ENCODE assay signal across 9 mouse cellular contexts in genomic region chr10:120810053-120810696, GRCm38 (mm10).
A peak's percentile ranks its signal among the peaks of the same experiment; 100 is the strongest.
DNase-seq lines count a peak whose midpoint lies in the region; ATAC-seq and TF ChIP-seq lines count a peak whose summit lies in the region.
"Had no signal": no experiment of that assay in that cellular context is flagged by ENCODE, and none has a peak within 500 bp of the region (broad histone marks: within the 10 kb centered on the region; RNA-seq: fewer than 3 reads in every experiment).

No protein-coding gene starts in this region.

- H3K4me2 ChIP-seq in hindbrain, embryonic 13.5 days = no peak overlapping the region
- H3K4me2 ChIP-seq in hindbrain, embryonic 11.5 days (replicated peaks; ENCODE audit: low read depth, low read length) = no peak overlapping the region
- H3K4me2 ChIP-seq in forebrain, postnatal 0 days (ENCODE audit: low read depth) = no peak overlapping the region

- CTCF ChIA-PET in Patski (lab: Charles Lee) = no interaction called here

- TF ChIP-seq CTCF in Patski (IDR thresholded peaks at IDR 0.05) = no peak
- no peak for TF ChIP-seq CTCF in forebrain, postnatal 0 days (IDR thresholded peaks at IDR 0.05; ENCODE audit: low read depth)

- POLR2A ChIA-PET in Patski (lab: Charles Lee) = interaction anchor here (0.8 kb wide), 1 partner anchor 11 kb away, joined by 3 read pairs; no protein-coding TSS in a partner anchor

- in situ Hi-C loops in Patski (cut with MboI; ENCODE audit: low pct_unique_long_range_greater_than_20kb) = no loop called here

- H3K36me3 ChIP-seq in hindbrain, embryonic 13.5 days = no peaks in the 10 kb centered on the region
- no peaks in the 10 kb centered on the region for H3K36me3 ChIP-seq in hindbrain, embryonic 11.5 days (ENCODE audit: control insufficient read depth, insufficient read depth, low read length)
- no peaks in the 10 kb centered on the region for H3K36me3 ChIP-seq in forebrain, postnatal 0 days (ENCODE audit: insufficient read depth)

- ATAC-seq in hindbrain, embryonic 13.5 days (ENCODE audit: low FRiP score) = no peak
- no peak for ATAC-seq in hindbrain, embryonic 11.5 days (ENCODE audit: low FRiP score)
- peak; percentile 87 for ATAC-seq in Patski
- peak; percentile 58; the same call in 1 of the 2 replicates for ATAC-seq in forebrain, postnatal 0 days

- H3K4me3 ChIP-seq in hindbrain, embryonic 13.5 days = no peak overlapping the region
- H3K4me3 ChIP-seq in hindbrain, embryonic 11.5 days (ENCODE audit: low read depth, low read length) = no peak overlapping the region
- no peak overlapping the region for H3K4me3 ChIP-seq in forebrain, postnatal 0 days (ENCODE audit: low read depth, low read length)
- H3K4me3 ChIP-seq: erythroblast, embryonic 14.5 days had no signal

- WGBS in hindbrain, embryonic 13.5 days = 51% methylated on average over 14 of the region's 14 CpGs
- 58% methylated on average over 14 of the region's 14 CpGs for WGBS in hindbrain, embryonic 11.5 days
- WGBS in forebrain, postnatal 0 days = 17% methylated on average over 14 of the region's 14 CpGs

- H3K9ac ChIP-seq in hindbrain, embryonic 13.5 days = no peak overlapping the region
- no peak overlapping the region for H3K9ac ChIP-seq in hindbrain, embryonic 11.5 days (ENCODE audit: low read depth, low read length)
- H3K9ac ChIP-seq in forebrain, postnatal 0 days = no peak overlapping the region

- DNase-seq in hindbrain, embryonic 11.5 days (ENCODE audit: low spot score) = no peak
- DNase-seq in 3134 (ENCODE audit: extremely low read depth, insufficient read length, low spot score) (peak; percentile 56), Patski (ENCODE audit: low read depth, low spot score) (peak; percentile 46)
- DNase-seq in forebrain, postnatal 0 days = peak; percentile 39
- DNase-seq in thymus, postnatal 10 days (ENCODE audit: low spot score in 2 of 2) = no peak
- DNase-seq in gastrocnemius, postnatal 10 days = no peak
- DNase-seq: liver had no signal

- no peaks in the 10 kb centered on the region for H3K27me3 ChIP-seq in hindbrain, embryonic 13.5 days
- no peaks in the 10 kb centered on the region for H3K27me3 ChIP-seq in hindbrain, embryonic 11.5 days (ENCODE audit: control insufficient read depth, insufficient read depth, low read length)
- H3K27me3 ChIP-seq in Patski = no peaks in the 10 kb centered on the region
- peaks cover 5% of the 10 kb centered on the region; the same call in 1 of the 2 replicates for H3K27me3 ChIP-seq in forebrain, postnatal 0 days (ENCODE audit: insufficient read depth, low read length)

- peak overlapping the region; percentile 35; the same call in 1 of the 2 replicates for H3K27ac ChIP-seq in hindbrain, embryonic 13.5 days
- H3K27ac ChIP-seq in hindbrain, embryonic 11.5 days (ENCODE audit: low read depth, low read length) = no peak overlapping the region
- H3K27ac ChIP-seq in forebrain, postnatal 0 days (ENCODE audit: low read depth, low read length) = no peak overlapping the region

- H3K4me1 ChIP-seq in hindbrain, embryonic 13.5 days (replicated peaks) = peaks cover 17% of the 10 kb centered on the region
- no peaks in the 10 kb centered on the region for H3K4me1 ChIP-seq in hindbrain, embryonic 11.5 days (replicated peaks; ENCODE audit: control insufficient read depth, insufficient read depth, low read length)
- H3K4me1 ChIP-seq in forebrain, postnatal 0 days (ENCODE audit: insufficient read depth) = 0 out of 2 replicates have a peak, but pooled peaks cover 4% of the 10 kb centered on the region

- no peaks in the 10 kb centered on the region for H3K9me3 ChIP-seq in hindbrain, embryonic 13.5 days
- no peaks in the 10 kb centered on the region for H3K9me3 ChIP-seq in hindbrain, embryonic 11.5 days (ENCODE audit: control insufficient read depth, low read length)
- H3K9me3 ChIP-seq in forebrain, postnatal 0 days (ENCODE audit: low read length) = no peaks in the 10 kb centered on the region

Comparison
In these comparisons a context has a peak if more than half of its experiments do, and no peak if none do; other contexts are left out.
1. ATAC-seq: peak in Patski (single experiment) and forebrain, postnatal 0 days (single experiment); none in hindbrain, embryonic 13.5 days (single experiment) and hindbrain, embryonic 11.5 days (single experiment).
2. DNase-seq: peak in 3134 (single experiment), Patski (single experiment) and forebrain, postnatal 0 days (single experiment); none in hindbrain, embryonic 11.5 days (single experiment), thymus, postnatal 10 days (0 of 2) and gastrocnemius, postnatal 10 days (single experiment).